Mouse (Mus musculus) bone marrow macrophage, adult 2 months (primary cell): ENCODE measurements around the gene Dpep3.

Source experiments
- CTCF ChIP-seq: IDR thresholded peaks from 2 replicates; pipeline ENCODE4 v1.5.1; 2012; ENCODE audit warnings: low read depth, mild to moderate bottlenecking, low read length, moderate library complexity
- POLR2A ChIP-seq: IDR thresholded peaks from 2 replicates; pipeline ENCODE4 v1.6.1; 2012; ENCODE audit warnings: mild to moderate bottlenecking, low read depth, low read length, borderline replicate concordance

DNA sequence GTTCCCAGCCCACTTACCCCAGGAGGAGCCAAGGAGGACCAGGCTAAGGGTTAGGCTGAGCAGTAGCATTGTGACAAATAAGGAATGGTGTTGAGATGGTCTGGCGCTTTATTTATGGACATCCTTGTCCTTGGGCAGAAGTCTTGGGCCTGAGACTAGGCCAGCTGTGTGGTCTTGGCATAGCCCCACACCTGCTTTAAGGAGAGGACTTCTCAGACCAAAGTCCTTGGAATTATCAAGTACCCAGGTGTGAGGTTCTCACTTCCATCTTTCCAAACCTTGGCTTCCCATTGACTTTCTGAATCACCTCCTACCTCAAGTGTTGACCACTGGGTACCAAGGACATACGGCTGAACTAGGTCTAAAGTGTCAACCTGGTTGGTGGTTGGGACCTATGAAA is 45.5 kb downstream of the Dpep3 start, which contains the start of gene Ctrl:
- TF ChIP-seq CTCF (no peak), POLR2A (no peak)
